Mouse (Mus musculus) heart, embryonic 14.5 days (tissue): ENCODE measurements around the gene Rsu1. TPM values are rescaled to one million over a fixed set of nuclear protein-coding genes. Genes with fewer than 3 reads are reported as not detected.

Source experiments
- ATAC-seq: fragments of 200-750 bp; cut with Nextera tagmentation; 2 replicates; pipeline ENCODE4 v1.8.0; 2017; ENCODE audit warnings: low read depth, moderate TSS enrichment; ENCODE audit not compliant: insufficient number of reproducible peaks, insufficient read depth, low FRiP score
- H3K27ac ChIP-seq, 2 experiments: fragments of 200-500 bp in 1 of 2; fragments of 300-500 bp in 1 of 2; sonication (generic) in 1 of 2; replicated peaks in 1 of 2; 2 replicates each; pipeline ENCODE4 v1.5.1; 2012 to 2014; ENCODE audit warnings: low read depth in 2 of 2, low read length in 2 of 2, control low read depth in 1 of 2, mild to moderate bottlenecking in 1 of 2, mixed read lengths in 1 of 2; ENCODE audit not compliant: control insufficient read depth in 1 of 2, insufficient read depth in 1 of 2
- H3K27me3 ChIP-seq: fragments of 300-500 bp; sonication (generic); 2 replicates; pipeline ENCODE4 v1.6.1; 2014; ENCODE audit warnings: mild to moderate bottlenecking, low read length, control low read depth; ENCODE audit not compliant: control insufficient read depth, insufficient read depth
- H3K36me3 ChIP-seq: fragments of 300-500 bp; sonication (generic); 2 replicates; pipeline ENCODE4 v1.6.1; 2014; ENCODE audit warnings: mild to moderate bottlenecking, control low read depth, low read length, mixed read lengths; ENCODE audit not compliant: control insufficient read depth, insufficient read depth
- H3K4me1 ChIP-seq, 2 experiments: fragments of 200-500 bp in 1 of 2; fragments of 300-500 bp in 1 of 2; sonication (generic) in 1 of 2; 2 replicates each; pipeline ENCODE4 v1.6.1; 2012 to 2014; ENCODE audit warnings: low read length in 2 of 2, control low read depth in 1 of 2, mixed read lengths in 1 of 2; ENCODE audit not compliant: control insufficient read depth in 2 of 2, insufficient read depth in 2 of 2
- H3K4me2 ChIP-seq: fragments of 300-500 bp; sonication (generic); 2 replicates; pipeline ENCODE4 v1.6.1; 2014; ENCODE audit warnings: mild to moderate bottlenecking, low read length
- H3K4me3 ChIP-seq, 2 experiments: fragments of 200-500 bp in 1 of 2; fragments of 300-500 bp in 1 of 2; sonication (generic) in 1 of 2; 2 replicates each; pipeline ENCODE4 v1.5.1; 2012 to 2014; ENCODE audit warnings: low read length in 2 of 2, mild to moderate bottlenecking in 2 of 2, control low read depth in 1 of 2, low read depth in 1 of 2, moderate library complexity in 1 of 2; ENCODE audit not compliant: control insufficient read depth in 1 of 2, insufficient read depth in 1 of 2
- H3K9ac ChIP-seq: fragments of 300-500 bp; sonication (generic); 2 replicates; pipeline ENCODE4 v1.6.1; 2014; ENCODE audit warnings: mild to moderate bottlenecking, low read length
- H3K9me3 ChIP-seq: fragments of 300-500 bp; sonication (generic); 2 replicates; pipeline ENCODE4 v1.6.1; 2016; ENCODE audit warnings: low read length, control low read depth; ENCODE audit not compliant: control insufficient read depth
- WGBS: fragments of 180-500 bp; shearing (Covaris S2); extraction: QIAGEN DNeasy Blood & Tissue Kit; methylation state at CpG from one replicate; pipeline ENCODE4 v1.1.7; 2014; 5-methylcytosine and 5-hydroxymethylcytosine counted together
- polyA plus RNA-seq: library from polyadenylated mRNA; unstranded; fragments of >200 nt; fragmentation: Nextera tagmentation; extraction: Ambion mirVana; gene quantifications from 2 replicates; pipeline ENCODE4 v1.2.1, GENCODE M21; 2014

The Rsu1 gene
- 140 and 147 TPM in 2 replicates for polyA plus RNA-seq

- peak; percentile 99 for ATAC-seq
- Histone ChIP-seq H3K4me2 (peak within 1 kb of the TSS; percentile 69), H3K36me3 (peaks cover 17% of the 10 kb centered on the region), H3K27me3 (no peaks in the 10 kb centered on the region), H3K4me3 (peak within 1 kb of the TSS; percentile 62 to 71), H3K4me1 (peaks cover 8 to 28% of the 10 kb centered on the region in 2 experiments), H3K9ac (peak within 1 kb of the TSS; percentile 82), H3K27ac (peak within 1 kb of the TSS; percentile 42 to 75), H3K9me3 (no peaks in the 10 kb centered on the region)
- WGBS = under 1% methylated on average over 37 of the region's 37 CpGs
Measured at GRCm38 (mm10) chr2:13271165-13271957, at the start of gene Rsu1. Gene Rsu1 (minus strand): TSS chr2:13271415.

- no peaks in the 10 kb centered on the region for H3K4me1 ChIP-seq
- H3K9me3 ChIP-seq = no peaks in the 10 kb centered on the region
- H3K27me3 ChIP-seq = no peaks in the 10 kb centered on the region
- H3K4me2 ChIP-seq = no peak overlapping the region
- WGBS = 86% methylated on average over 3 of the region's 3 CpGs
- H3K9ac ChIP-seq = no peak overlapping the region
- H3K4me3 ChIP-seq = no peak overlapping the region
- H3K27ac ChIP-seq = no peak overlapping the region
- no peak for ATAC-seq
- H3K36me3 ChIP-seq = no peaks in the 10 kb centered on the region
Measured at GRCm38 (mm10) chr2:13303376-13303775, 32.2 kb upstream of the Rsu1 start.

DNA sequence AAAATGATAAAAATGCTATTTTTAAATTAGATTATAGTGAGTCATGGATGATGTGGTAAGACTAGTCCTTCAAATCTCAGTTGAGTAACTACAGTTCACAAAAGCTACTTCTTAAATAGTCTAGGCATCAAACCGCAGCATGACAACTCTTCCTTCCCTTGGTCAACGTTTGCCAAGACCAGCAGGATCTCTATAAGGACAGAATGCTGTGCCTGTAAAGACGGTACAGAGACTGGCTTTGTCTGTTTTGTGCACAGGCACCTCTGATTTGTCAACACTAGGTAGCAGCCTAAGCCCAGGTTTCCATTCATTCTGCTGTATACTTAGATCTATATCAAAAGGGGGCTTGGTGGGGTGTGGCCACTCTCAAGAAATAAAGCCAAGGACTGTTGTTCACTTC, 27.8 kb upstream of the Rsu1 start:
- no peak overlapping the region for H3K4me2 ChIP-seq
- H3K4me3 ChIP-seq = no peak overlapping the region
- no peak overlapping the region for H3K9ac ChIP-seq
- peaks cover 0 to 3% of the 10 kb centered on the region in 2 experiments; a peak in 2 of 4 replicates for H3K4me1 ChIP-seq
- no peaks in the 10 kb centered on the region for H3K27me3 ChIP-seq
- H3K36me3 ChIP-seq = no peaks in the 10 kb centered on the region
- H3K9me3 ChIP-seq = no peaks in the 10 kb centered on the region
- H3K27ac ChIP-seq = no peak overlapping the region
- WGBS = 17% methylated on average over 3 of the region's 3 CpGs
- ATAC-seq = no peak

DNA sequence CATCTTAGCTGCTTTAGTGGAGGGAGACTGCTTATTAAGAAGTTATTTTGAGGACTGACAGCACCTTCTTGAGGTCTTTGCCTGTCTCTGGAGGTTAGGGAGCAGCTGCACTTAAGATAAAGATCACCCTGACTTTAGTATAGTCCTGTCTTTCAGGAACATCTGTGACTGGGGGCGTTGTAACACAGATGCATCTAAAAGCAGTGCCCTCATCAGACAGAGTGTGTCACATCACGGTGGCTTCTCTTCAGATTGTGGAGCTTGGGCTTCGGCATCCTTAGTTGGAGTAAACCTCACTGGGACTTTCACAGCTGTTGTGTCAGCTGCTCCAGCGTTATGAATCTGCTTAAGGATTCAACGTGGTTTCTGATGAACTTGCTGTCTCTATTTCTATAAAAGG, 26.5 kb upstream of the Rsu1 start:
- H3K4me1 ChIP-seq = peaks cover 0 to 4% of the 10 kb centered on the region in 2 experiments; a peak in 2 of 4 replicates
- H3K4me3 ChIP-seq = no peak overlapping the region
- no peaks in the 10 kb centered on the region for H3K9me3 ChIP-seq
- H3K27me3 ChIP-seq = no peaks in the 10 kb centered on the region
- no peak for ATAC-seq
- H3K27ac ChIP-seq = no peak overlapping the region
- no peak overlapping the region for H3K9ac ChIP-seq
- no peaks in the 10 kb centered on the region for H3K36me3 ChIP-seq
- H3K4me2 ChIP-seq = no peak overlapping the region
- WGBS = 48% methylated on average over 5 of the region's 5 CpGs

GRCm38 (mm10) chr2:13290661-13291060, 19.4 kb upstream of the Rsu1 start:
- WGBS = 5% methylated on average over 1 of the region's 1 CpGs
- ATAC-seq = no peak
- no peaks in the 10 kb centered on the region for H3K36me3 ChIP-seq

DNA sequence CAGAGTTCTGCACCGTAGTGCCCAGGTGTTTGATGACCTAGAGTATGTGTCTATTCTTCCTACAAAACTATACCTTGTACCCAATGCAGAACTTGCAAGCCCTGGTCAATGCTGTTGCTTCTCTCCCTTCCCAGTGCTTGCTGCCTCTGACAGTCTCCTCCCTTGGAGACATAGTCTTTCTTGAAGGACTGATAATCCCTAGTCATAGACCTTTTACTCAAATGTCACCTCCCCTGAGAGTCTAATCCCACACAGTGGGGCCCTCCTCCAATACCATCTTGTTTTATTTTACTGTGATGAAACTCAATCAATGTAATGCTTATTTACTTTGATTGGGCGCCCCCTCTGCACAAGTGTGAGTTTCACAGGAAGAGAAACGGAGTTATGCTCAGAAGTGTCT, 18.9 kb upstream of the Rsu1 start:
- Histone ChIP-seq H3K27me3 (no peaks in the 10 kb centered on the region), H3K36me3 (no peaks in the 10 kb centered on the region), H3K4me2 (no peak overlapping the region), H3K4me1 (peaks cover 0 to 4% of the 10 kb centered on the region in 2 experiments; a peak in 2 of 4 replicates), H3K4me3 (no peak overlapping the region), H3K9ac (no peak overlapping the region), H3K9me3 (no peaks in the 10 kb centered on the region), H3K27ac (no peak overlapping the region)
- no peak for ATAC-seq
- 75% methylated on average over 3 of the region's 3 CpGs for WGBS

More at GRCm38 (mm10) chr2:13290661-13291060, 19.4 kb upstream of the Rsu1 start:
- Histone ChIP-seq H3K27ac (no peak overlapping the region), H3K4me3 (no peak overlapping the region), H3K27me3 (no peaks in the 10 kb centered on the region), H3K9me3 (no peaks in the 10 kb centered on the region), H3K4me1 (peaks cover 0 to 4% of the 10 kb centered on the region in 2 experiments; a peak in 2 of 4 replicates), H3K9ac (no peak overlapping the region), H3K4me2 (no peak overlapping the region)

GRCm38 (mm10) chr2:13278114-13278862, 7.1 kb upstream of the Rsu1 start:
- Histone ChIP-seq H3K4me2 (peak overlapping the region; percentile 27; the same call in 1 of the 2 replicates), H3K4me1 (no peaks in the 10 kb centered on the region), H3K9ac (no peak overlapping the region), H3K9me3 (no peaks in the 10 kb centered on the region), H3K27ac (no peak overlapping the region; a peak in 1 of 4 replicates), H3K27me3 (no peaks in the 10 kb centered on the region), H3K36me3 (no peaks in the 10 kb centered on the region), H3K4me3 (no peak overlapping the region)
- ATAC-seq = no peak
- WGBS = 54% methylated on average over 10 of the region's 10 CpGs
